Mouse (Mus musculus) spleen, postnatal 0 days (tissue): ENCODE measurements around the gene Gm13694. TPM values are rescaled to one million over a fixed set of nuclear protein-coding genes. Genes with fewer than 3 reads are reported as not detected.

Experiments
- polyA plus RNA-seq: library from polyadenylated mRNA; unstranded; fragments of >200 nt; fragmentation: Nextera tagmentation; extraction: Ambion mirVana; gene quantifications from 2 replicates; pipeline ENCODE4 v1.2.1, GENCODE M21; 2015

Gm13694 gene
- not detected in 2 replicates for polyA plus RNA-seq

DNA sequence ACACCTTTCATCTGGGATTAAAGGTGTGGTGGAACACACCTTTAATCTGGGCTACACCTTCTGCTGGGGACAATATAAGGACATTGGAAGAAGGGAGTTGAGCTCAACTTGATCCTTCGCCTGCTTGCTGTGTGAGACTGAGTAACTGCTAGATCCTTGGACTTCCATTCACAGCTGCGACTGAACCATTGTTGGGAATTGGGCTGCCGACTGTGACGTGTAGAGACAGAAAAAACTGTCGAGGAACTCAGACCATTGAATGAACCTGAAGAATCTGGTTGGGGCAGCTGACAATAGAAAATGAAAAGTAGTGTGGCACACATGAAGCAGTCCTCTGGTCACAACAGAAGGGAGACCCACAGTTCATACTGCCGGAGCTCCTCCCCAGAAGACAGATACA lies at the start of gene Gm13694:
Gene Gm13694, plus strand, starts transcription at position 301 of the 400 bp plus-strand sequence.

DNA sequence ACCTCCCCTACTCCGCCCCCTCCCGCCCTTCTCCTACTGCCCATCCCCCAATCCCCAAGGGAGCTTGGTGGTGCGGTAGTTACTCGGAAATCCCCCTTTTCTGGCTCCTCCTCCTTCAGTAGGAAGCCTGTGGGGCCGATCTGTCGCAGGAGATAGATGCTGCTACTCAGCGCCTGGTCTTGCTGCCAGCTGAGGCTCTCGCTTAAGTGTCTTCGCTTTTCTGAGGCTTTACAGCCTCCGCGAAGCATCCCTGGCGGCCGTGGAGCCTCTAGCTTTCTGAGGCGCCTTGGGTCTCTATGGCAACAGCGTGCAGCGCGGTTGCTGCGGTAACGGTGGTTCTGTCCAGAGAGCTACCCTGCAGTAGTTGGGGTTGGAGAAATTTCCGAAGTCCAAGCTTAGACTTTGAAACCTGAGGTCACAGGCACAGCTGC lies 37.8 kb upstream of the Gm13694 start, which contains the start of gene Zswim2:
Gene Zswim2, minus strand, starts transcription at position 298 of the 431 bp plus-strand sequence.

DNA sequence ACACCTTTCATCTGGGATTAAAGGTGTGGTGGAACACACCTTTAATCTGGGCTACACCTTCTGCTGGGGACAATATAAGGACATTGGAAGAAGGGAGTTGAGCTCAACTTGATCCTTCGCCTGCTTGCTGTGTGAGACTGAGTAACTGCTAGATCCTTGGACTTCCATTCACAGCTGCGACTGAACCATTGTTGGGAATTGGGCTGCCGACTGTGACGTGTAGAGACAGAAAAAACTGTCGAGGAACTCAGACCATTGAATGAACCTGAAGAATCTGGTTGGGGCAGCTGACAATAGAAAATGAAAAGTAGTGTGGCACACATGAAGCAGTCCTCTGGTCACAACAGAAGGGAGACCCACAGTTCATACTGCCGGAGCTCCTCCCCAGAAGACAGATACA lies 23.3 kb upstream of the Gm13694 start, which contains the start of gene Gm13698:
Gene Gm13698, plus strand, starts transcription at position 301 of the 400 bp plus-strand sequence.

DNA sequence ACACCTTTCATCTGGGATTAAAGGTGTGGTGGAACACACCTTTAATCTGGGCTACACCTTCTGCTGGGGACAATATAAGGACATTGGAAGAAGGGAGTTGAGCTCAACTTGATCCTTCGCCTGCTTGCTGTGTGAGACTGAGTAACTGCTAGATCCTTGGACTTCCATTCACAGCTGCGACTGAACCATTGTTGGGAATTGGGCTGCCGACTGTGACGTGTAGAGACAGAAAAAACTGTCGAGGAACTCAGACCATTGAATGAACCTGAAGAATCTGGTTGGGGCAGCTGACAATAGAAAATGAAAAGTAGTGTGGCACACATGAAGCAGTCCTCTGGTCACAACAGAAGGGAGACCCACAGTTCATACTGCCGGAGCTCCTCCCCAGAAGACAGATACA lies 17.5 kb upstream of the Gm13694 start, which contains the start of gene Gm13693:
Gene Gm13693, plus strand, starts transcription at position 301 of the 400 bp plus-strand sequence.

DNA sequence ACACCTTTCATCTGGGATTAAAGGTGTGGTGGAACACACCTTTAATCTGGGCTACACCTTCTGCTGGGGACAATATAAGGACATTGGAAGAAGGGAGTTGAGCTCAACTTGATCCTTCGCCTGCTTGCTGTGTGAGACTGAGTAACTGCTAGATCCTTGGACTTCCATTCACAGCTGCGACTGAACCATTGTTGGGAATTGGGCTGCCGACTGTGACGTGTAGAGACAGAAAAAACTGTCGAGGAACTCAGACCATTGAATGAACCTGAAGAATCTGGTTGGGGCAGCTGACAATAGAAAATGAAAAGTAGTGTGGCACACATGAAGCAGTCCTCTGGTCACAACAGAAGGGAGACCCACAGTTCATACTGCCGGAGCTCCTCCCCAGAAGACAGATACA lies 11.7 kb upstream of the Gm13694 start, which contains the start of gene Gm13695:
Gene Gm13695, plus strand, starts transcription at position 301 of the 400 bp plus-strand sequence.

DNA sequence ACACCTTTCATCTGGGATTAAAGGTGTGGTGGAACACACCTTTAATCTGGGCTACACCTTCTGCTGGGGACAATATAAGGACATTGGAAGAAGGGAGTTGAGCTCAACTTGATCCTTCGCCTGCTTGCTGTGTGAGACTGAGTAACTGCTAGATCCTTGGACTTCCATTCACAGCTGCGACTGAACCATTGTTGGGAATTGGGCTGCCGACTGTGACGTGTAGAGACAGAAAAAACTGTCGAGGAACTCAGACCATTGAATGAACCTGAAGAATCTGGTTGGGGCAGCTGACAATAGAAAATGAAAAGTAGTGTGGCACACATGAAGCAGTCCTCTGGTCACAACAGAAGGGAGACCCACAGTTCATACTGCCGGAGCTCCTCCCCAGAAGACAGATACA lies 5.9 kb upstream of the Gm13694 start, which contains the start of gene Gm13696:
Gene Gm13696, plus strand, starts transcription at position 301 of the 400 bp plus-strand sequence.

DNA sequence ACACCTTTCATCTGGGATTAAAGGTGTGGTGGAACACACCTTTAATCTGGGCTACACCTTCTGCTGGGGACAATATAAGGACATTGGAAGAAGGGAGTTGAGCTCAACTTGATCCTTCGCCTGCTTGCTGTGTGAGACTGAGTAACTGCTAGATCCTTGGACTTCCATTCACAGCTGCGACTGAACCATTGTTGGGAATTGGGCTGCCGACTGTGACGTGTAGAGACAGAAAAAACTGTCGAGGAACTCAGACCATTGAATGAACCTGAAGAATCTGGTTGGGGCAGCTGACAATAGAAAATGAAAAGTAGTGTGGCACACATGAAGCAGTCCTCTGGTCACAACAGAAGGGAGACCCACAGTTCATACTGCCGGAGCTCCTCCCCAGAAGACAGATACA lies 5.7 kb downstream of the Gm13694 start, which contains the start of gene Gm13697:
Gene Gm13697, plus strand, starts transcription at position 301 of the 400 bp plus-strand sequence.

DNA sequence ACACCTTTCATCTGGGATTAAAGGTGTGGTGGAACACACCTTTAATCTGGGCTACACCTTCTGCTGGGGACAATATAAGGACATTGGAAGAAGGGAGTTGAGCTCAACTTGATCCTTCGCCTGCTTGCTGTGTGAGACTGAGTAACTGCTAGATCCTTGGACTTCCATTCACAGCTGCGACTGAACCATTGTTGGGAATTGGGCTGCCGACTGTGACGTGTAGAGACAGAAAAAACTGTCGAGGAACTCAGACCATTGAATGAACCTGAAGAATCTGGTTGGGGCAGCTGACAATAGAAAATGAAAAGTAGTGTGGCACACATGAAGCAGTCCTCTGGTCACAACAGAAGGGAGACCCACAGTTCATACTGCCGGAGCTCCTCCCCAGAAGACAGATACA lies 11.5 kb downstream of the Gm13694 start, which contains the start of gene Gm13691:
Gene Gm13691, plus strand, starts transcription at position 301 of the 400 bp plus-strand sequence.

Other genes with a start within 250 kb of the Gm13694 start
- gene Fam171b, start 166.3 kb upstream of the Gm13694 start, polyA plus RNA-seq, result 0.24 and 0.26 TPM in 2 replicates
- gene Zswim2, start 37.7 kb upstream of the Gm13694 start, polyA plus RNA-seq, result not detected in 2 replicates
- gene Gm13698, start 23.2 kb upstream of the Gm13694 start, polyA plus RNA-seq, result not detected in 2 replicates
- gene Gm13693, start 17.4 kb upstream of the Gm13694 start, polyA plus RNA-seq, result not detected in 2 replicates
- gene Gm13695, start 11.6 kb upstream of the Gm13694 start, polyA plus RNA-seq, result not detected in 2 replicates
- not detected in 2 replicates for gene Gm13696, start 5.8 kb upstream of the Gm13694 start, polyA plus RNA-seq
- not detected in 2 replicates for gene Gm13697, start 5.8 kb downstream of the Gm13694 start, polyA plus RNA-seq
- not detected in 2 replicates for gene Gm13691, start 11.6 kb downstream of the Gm13694 start, polyA plus RNA-seq